Mouse (Mus musculus) intestine, embryonic 16.5 days (tissue): Measurements from ENCODE around the gene Prkar1b. TPM values are rescaled to one million over a fixed set of nuclear protein-coding genes. Genes with fewer than 3 reads are reported as not detected.

Experiments used
- ATAC-seq: fragments of 200-750 bp; cut with Nextera tagmentation; 2 replicates; pipeline ENCODE4 v1.8.0; 2017; ENCODE audit warnings: moderate TSS enrichment, moderate library complexity
- H3K27ac ChIP-seq: fragments of 300-500 bp; sonication (generic); 2 replicates; pipeline ENCODE4 v1.5.1; 2014; ENCODE audit warnings: mild to moderate bottlenecking, low read length
- H3K27me3 ChIP-seq: fragments of 300-500 bp; sonication (generic); replicated peaks from 2 replicates; pipeline ENCODE4 v1.6.1; 2014; ENCODE audit warnings: low read length, control low read depth, mixed read lengths; ENCODE audit not compliant: control insufficient read depth, insufficient read depth
- H3K36me3 ChIP-seq: fragments of 300-500 bp; sonication (generic); 2 replicates; pipeline ENCODE4 v1.6.1; 2014; ENCODE audit warnings: low read length, control low read depth; ENCODE audit not compliant: control insufficient read depth, insufficient read depth
- H3K4me1 ChIP-seq: fragments of 300-500 bp; sonication (generic); 2 replicates; pipeline ENCODE4 v1.6.1; 2014; ENCODE audit warnings: low read length, control low read depth, mixed read lengths; ENCODE audit not compliant: control insufficient read depth, insufficient read depth
- H3K4me2 ChIP-seq: fragments of 300-500 bp; sonication (generic); 2 replicates; pipeline ENCODE4 v1.6.1; 2014; ENCODE audit warnings: low read depth, low read length, control low read depth
- H3K4me3 ChIP-seq: fragments of 300-500 bp; sonication (generic); 2 replicates; pipeline ENCODE4 v1.5.1; 2014; ENCODE audit warnings: mild to moderate bottlenecking, low read length
- H3K9ac ChIP-seq: fragments of 300-500 bp; sonication (generic); 2 replicates; pipeline ENCODE4 v1.6.1; 2014; ENCODE audit warnings: low read depth, low read length
- H3K9me3 ChIP-seq: fragments of 300-500 bp; sonication (generic); 2 replicates; pipeline ENCODE4 v1.6.1; 2016; ENCODE audit warnings: low read length, control low read depth; ENCODE audit not compliant: control insufficient read depth
- WGBS: fragments of 180-500 bp; shearing (Covaris S2); extraction: QIAGEN DNeasy Blood & Tissue Kit; methylation state at CpG from one replicate; pipeline ENCODE4 v1.1.7; 2014; 5-methylcytosine and 5-hydroxymethylcytosine counted together
- polyA plus RNA-seq: library from polyadenylated mRNA; unstranded; fragments of >200 nt; fragmentation: Nextera tagmentation; extraction: Ambion mirVana; gene quantifications from 2 replicates; pipeline ENCODE4 v1.2.1, GENCODE M21; 2015

Prkar1b gene
- polyA plus RNA-seq, 1 experiment from 2014 or later = 23.6 TPM

- H3K36me3 ChIP-seq = no peaks in the 10 kb centered on the region
- no peaks in the 10 kb centered on the region for H3K27me3 ChIP-seq
- no peaks in the 10 kb centered on the region for H3K9me3 ChIP-seq
- no peak overlapping the region for H3K27ac ChIP-seq
- peaks cover 4% of the 10 kb centered on the region; the same call in 1 of the 2 replicates for H3K4me1 ChIP-seq
- no peak overlapping the region for H3K9ac ChIP-seq
- ATAC-seq = peak; percentile 95
- no peak overlapping the region for H3K4me2 ChIP-seq
- H3K4me3 ChIP-seq = no peak overlapping the region
- WGBS = 39% methylated on average over 4 of the region's 4 CpGs
Measured at GRCm38 (mm10) chr5:139007141-139007775, 142.5 kb downstream of the Prkar1b start.

- Histone ChIP-seq H3K4me1 (peaks cover 6% of the 10 kb centered on the region; the same call in 1 of the 2 replicates), H3K36me3 (no peaks in the 10 kb centered on the region), H3K4me2 (no peak overlapping the region), H3K9ac (no peak overlapping the region), H3K27ac (no peak overlapping the region), H3K9me3 (no peaks in the 10 kb centered on the region), H3K27me3 (no peaks in the 10 kb centered on the region), H3K4me3 (no peak overlapping the region)
- 85% methylated on average over 6 of the region's 6 CpGs for WGBS
- ATAC-seq = no peak
Measured at GRCm38 (mm10) chr5:139004588-139004987, 145.2 kb downstream of the Prkar1b start.

GRCm38 (mm10) chr5:138999716-139000115 is 150.1 kb downstream of the Prkar1b start:
- Histone ChIP-seq H3K9me3 (no peaks in the 10 kb centered on the region), H3K4me1 (peaks cover 35% of the 10 kb centered on the region), H3K36me3 (no peaks in the 10 kb centered on the region), H3K27ac (no peak overlapping the region), H3K9ac (no peak overlapping the region), H3K4me3 (no peak overlapping the region), H3K27me3 (peaks cover 12% of the 10 kb centered on the region), H3K4me2 (no peak overlapping the region)
- WGBS = 68% methylated on average over 7 of the region's 7 CpGs
- ATAC-seq = no peak

GRCm38 (mm10) chr5:138997936-138998580 is 151.7 kb downstream of the Prkar1b start:
- peak overlapping the region; percentile 48 for H3K9ac ChIP-seq
- H3K4me3 ChIP-seq = peak overlapping the region; percentile 40
- H3K27ac ChIP-seq = no peak overlapping the region
- peak overlapping the region; percentile 96 for H3K4me2 ChIP-seq
- peaks cover 15% of the 10 kb centered on the region for H3K27me3 ChIP-seq
- ATAC-seq = no peak
- H3K36me3 ChIP-seq = no peaks in the 10 kb centered on the region
- 2% methylated on average over 30 of the region's 30 CpGs for WGBS
- no peaks in the 10 kb centered on the region for H3K9me3 ChIP-seq
- peaks cover 37% of the 10 kb centered on the region for H3K4me1 ChIP-seq

- Histone ChIP-seq H3K36me3 (no peaks in the 10 kb centered on the region), H3K27ac (peak within 1 kb of the TSS; percentile 98)
Measured at GRCm38 (mm10) chr5:138997171-138997788, 152.5 kb downstream of the Prkar1b start, which contains the start of gene Pdgfa. TSS of gene Pdgfa (minus strand) at chr5:138997370.

GRCm38 (mm10) chr5:138996322-138997073 is 153.3 kb downstream of the Prkar1b start:
- Histone ChIP-seq H3K27me3 (peaks cover 15% of the 10 kb centered on the region), H3K36me3 (no peaks in the 10 kb centered on the region), H3K4me1 (peaks cover 44% of the 10 kb centered on the region), H3K27ac (peak overlapping the region; percentile 98), H3K4me3 (peak overlapping the region; percentile 87), H3K9ac (peak overlapping the region; percentile 91), H3K4me2 (peak overlapping the region; percentile 96), H3K9me3 (no peaks in the 10 kb centered on the region)
- peak; percentile 16 for ATAC-seq
- WGBS = 22% methylated on average over 24 of the region's 24 CpGs

More at GRCm38 (mm10) chr5:138997171-138997788, 152.5 kb downstream of the Prkar1b start, which contains the start of gene Pdgfa:
- peak within 1 kb of the TSS; percentile 96 for H3K4me2 ChIP-seq
- peak within 1 kb of the TSS; percentile 91 for H3K9ac ChIP-seq
- 0 out of 2 replicates have a peak, but pooled peaks have one; percentile 10 for ATAC-seq
- H3K9me3 ChIP-seq = no peaks in the 10 kb centered on the region
- 9% methylated on average over 48 of the region's 48 CpGs for WGBS
- H3K4me1 ChIP-seq = peaks cover 44% of the 10 kb centered on the region
- peak within 1 kb of the TSS; percentile 87 for H3K4me3 ChIP-seq
- H3K27me3 ChIP-seq = peaks cover 15% of the 10 kb centered on the region

- peak; percentile 68 for ATAC-seq
- peaks cover 50% of the 10 kb centered on the region for H3K4me1 ChIP-seq
Measured at GRCm38 (mm10) chr5:138995721-138996311, 154.0 kb downstream of the Prkar1b start.

GRCm38 (mm10) chr5:138994786-138995720 is 154.7 kb downstream of the Prkar1b start:
- Histone ChIP-seq H3K9ac (peak overlapping the region; percentile 91), H3K27ac (peak overlapping the region; percentile 98), H3K9me3 (no peaks in the 10 kb centered on the region), H3K4me1 (peaks cover 51% of the 10 kb centered on the region), H3K4me3 (peak overlapping the region; percentile 87), H3K4me2 (peak overlapping the region; percentile 96), H3K36me3 (0 out of 2 replicates have a peak, but pooled peaks cover 2% of the 10 kb centered on the region), H3K27me3 (peaks cover 15% of the 10 kb centered on the region)
- peak; percentile 61 for ATAC-seq
- WGBS = under 1% methylated on average over 112 of the region's 127 CpGs

More at GRCm38 (mm10) chr5:138995721-138996311, 154.0 kb downstream of the Prkar1b start:
- Histone ChIP-seq H3K4me2 (peak overlapping the region; percentile 96), H3K9ac (peak overlapping the region; percentile 91), H3K9me3 (no peaks in the 10 kb centered on the region), H3K27ac (peak overlapping the region; percentile 98), H3K27me3 (peaks cover 15% of the 10 kb centered on the region), H3K36me3 (no peaks in the 10 kb centered on the region), H3K4me3 (peak overlapping the region; percentile 87)
- under 1% methylated on average over 47 of the region's 52 CpGs for WGBS
